Mouse (Mus musculus): Measurements from ENCODE around the gene Clec4b1.
"Not testable (repeated sequence)": the region's sequence is repeated elsewhere in the genome, so short reads cannot be mapped to it uniquely, and the experiment has no call there.

Clec4b1 gene

GRCm38 (mm10) chr6:123049742-123050372, at the start of gene Clec4b1:
TSS of gene Clec4b1 (plus strand) at chr6:123049962.
- DNase-seq, result no peak

- not testable (repeated sequence) for DNase-seq
These were observed 45.1 kb upstream of the Clec4b1 start for GRCm38 (mm10) chr6:123004696-123005095.

- DNase-seq, result no peak
These were observed 44.2 kb upstream of the Clec4b1 start for GRCm38 (mm10) chr6:123005591-123005990.

GRCm38 (mm10) chr6:123095125-123095843, 45.5 kb downstream of the Clec4b1 start:
- no peak for DNase-seq

- DNase-seq, result not testable (repeated sequence)
These were observed 56.4 kb downstream of the Clec4b1 start, which contains the start of gene Clec4a2 for GRCm38 (mm10) chr6:123106128-123106527. TSS of gene Clec4a2 (plus strand) at chr6:123106428.
